Mouse (Mus musculus) A20 (cell line): ENCODE measurements around the gene Rsrp1.

Experiments
- DNase-seq: peaks from one replicate; pipeline ENCODE4 v3.0.0-alpha.2; 2011; ENCODE audit warnings: low read depth, low spot score

Gene Rsrp1

DNA sequence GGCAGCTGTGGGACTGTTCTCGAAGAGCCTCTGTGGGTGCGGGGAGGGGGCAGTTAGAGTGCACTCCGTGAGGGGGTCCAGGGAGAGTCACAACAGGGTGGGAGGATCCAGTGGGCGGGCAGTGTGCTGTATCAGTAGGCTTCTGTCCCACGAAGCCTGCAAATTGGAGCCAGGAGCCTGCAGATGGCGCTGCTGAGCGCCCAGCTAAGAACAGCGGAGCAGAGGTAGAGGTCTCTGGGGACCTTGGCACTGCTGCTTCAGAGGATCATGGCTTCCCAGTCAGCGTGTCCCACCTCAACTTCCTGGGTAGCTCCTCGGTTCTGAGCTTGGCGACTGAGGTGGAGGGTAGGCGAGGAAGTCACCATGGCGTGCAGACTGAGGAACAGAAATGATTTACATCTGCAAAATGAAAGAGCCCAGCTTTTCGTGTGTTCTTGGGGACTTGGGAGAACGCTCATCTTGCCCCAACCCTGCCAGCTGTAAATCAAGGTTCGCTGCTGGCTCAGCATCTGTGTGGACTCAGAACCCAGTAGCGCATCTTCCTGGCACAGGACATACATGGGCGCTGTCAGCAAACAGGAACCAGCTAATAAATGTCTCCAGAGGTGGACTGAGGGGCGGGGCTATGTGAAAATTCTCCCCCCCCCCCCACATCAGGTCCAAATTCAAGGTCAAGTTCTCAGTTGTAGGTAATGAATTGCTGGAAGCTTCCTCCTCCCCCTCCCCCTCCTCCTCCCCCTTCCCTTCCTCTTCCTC lies 39.8 kb downstream of the Rsrp1 start:
- DNase-seq: peak; percentile 90

DNA sequence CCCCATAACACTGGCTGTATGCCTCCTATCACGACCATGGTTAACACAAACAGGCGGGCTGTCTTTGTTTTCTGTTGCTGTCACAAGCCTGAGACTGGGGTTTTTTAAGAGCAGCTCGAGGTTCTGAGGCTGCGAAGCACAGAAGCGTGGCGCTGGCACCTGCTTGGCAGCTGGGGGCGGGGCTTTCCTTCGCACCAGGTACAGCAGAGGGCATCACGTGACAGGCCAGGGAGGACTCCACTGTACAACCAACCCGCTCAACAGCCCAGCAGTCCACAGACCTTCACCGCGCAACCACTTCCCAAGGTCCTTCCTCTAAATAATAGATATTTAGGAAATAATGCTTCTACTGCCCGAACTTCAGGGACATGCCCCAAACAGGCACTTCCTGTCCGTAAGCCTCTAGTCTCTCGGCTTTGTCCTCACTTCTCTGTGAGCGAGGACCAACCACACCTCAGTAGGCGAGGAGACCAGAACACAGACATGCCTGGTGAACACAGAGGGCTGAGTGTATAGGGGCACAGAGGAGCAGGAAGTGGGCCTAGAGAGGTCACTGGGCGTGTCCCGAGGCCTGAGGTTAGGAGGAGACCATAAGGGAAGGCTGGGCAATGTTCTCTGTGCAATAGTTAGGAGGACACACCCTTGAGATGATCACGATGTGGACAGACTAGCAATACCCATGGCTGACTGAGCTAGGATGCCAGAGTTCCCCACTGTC lies 44.7 kb downstream of the Rsrp1 start:
- peak; percentile 88 for DNase-seq

- DNase-seq: no peak
Measured at GRCm38 (mm10) chr4:134968605-134968976, 45.2 kb downstream of the Rsrp1 start.

DNA sequence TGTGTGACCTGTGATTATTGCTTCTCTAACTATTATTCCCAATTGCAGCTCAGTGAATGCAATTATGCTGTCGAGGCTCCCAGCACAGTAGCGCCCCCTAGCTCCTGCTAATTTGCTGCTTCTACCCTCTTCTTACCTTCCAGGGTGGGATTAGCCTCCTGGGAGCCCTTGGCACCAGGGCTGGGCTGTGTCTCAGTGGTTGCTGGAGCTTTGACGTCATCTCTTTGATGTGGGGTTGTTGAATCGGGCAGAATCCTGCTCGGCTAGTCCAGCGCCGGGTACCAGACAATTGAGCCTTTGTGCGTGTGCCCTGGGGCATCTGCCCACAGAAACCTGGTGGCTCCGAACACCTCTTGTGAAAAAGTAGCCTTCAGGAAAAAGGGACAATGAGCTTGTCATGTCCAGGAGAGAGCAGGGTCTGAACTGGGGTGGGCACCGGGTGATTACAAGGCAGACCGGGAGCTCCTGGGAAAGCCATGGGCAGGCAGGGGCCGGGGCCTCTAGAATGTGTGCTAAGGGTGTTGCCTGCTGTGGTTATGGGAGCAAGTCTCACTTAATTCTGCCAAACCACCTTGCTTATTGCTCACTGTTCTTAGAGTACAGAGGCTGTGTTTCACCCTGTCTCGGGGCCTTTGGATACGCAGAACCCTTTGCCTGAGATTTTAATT lies 52.0 kb downstream of the Rsrp1 start:
- DNase-seq: peak; percentile 31

DNA sequence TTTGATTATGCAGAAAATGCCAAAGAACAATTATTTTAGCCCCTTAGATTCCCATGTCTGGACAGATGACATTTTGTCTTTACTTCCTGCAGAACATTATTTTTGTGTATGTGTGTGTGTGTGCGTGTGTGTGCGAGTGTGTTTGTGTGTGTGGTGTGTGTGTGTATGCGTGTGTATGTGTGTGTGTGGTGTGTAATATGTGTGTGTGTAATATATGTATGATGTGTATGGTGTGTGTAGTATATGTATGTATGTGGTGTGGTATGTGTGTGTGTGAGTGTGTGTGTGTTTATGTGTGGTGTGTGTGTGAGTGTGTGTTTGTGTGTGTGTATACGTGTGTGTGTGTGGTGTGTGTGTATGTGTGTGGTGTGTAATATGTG lies 52.5 kb downstream of the Rsrp1 start:
- DNase-seq: no peak
